Mouse (Mus musculus) embryonic facial prominence, embryonic 13.5 days (tissue): ENCODE measurements around the gene Rasa4. TPM values are rescaled to one million over a fixed set of nuclear protein-coding genes. Genes with fewer than 3 reads are reported as not detected.
"Not testable (repeated sequence)": the region's sequence is repeated elsewhere in the genome, so short reads cannot be mapped to it uniquely, and the experiment has no call there.

ENCODE experiments used
- ATAC-seq: fragments of 200-750 bp; cut with Nextera tagmentation; 2 replicates; pipeline ENCODE4 v1.8.0; 2017; ENCODE audit warnings: low read depth; ENCODE audit not compliant: insufficient number of reproducible peaks, insufficient read depth, low FRiP score, low TSS enrichment
- H3K27ac ChIP-seq: fragments of 300-500 bp; sonication (generic); 2 replicates; pipeline ENCODE4 v1.5.1; 2015; ENCODE audit warnings: moderate library complexity, mild to moderate bottlenecking, inconsistent platforms
- H3K27me3 ChIP-seq: fragments of 300-500 bp; sonication (generic); 2 replicates; pipeline ENCODE4 v1.6.1; 2015; ENCODE audit warnings: mild to moderate bottlenecking, inconsistent platforms
- H3K36me3 ChIP-seq: fragments of 300-500 bp; sonication (generic); 2 replicates; pipeline ENCODE4 v1.6.1; 2015; ENCODE audit warnings: mild to moderate bottlenecking, inconsistent platforms
- H3K4me1 ChIP-seq: fragments of 300-500 bp; sonication (generic); 2 replicates; pipeline ENCODE4 v1.6.1; 2015; ENCODE audit warnings: inconsistent platforms
- H3K4me2 ChIP-seq: fragments of 300-500 bp; sonication (generic); 2 replicates; pipeline ENCODE4 v1.6.1; 2015; ENCODE audit warnings: moderate library complexity, mild to moderate bottlenecking, inconsistent platforms
- H3K4me3 ChIP-seq: fragments of 300-500 bp; sonication (generic); 2 replicates; pipeline ENCODE4 v1.5.1; 2015; ENCODE audit warnings: mild to moderate bottlenecking, inconsistent platforms
- H3K9ac ChIP-seq: fragments of 300-500 bp; sonication (generic); 2 replicates; pipeline ENCODE4 v1.6.1; 2015; ENCODE audit warnings: mild to moderate bottlenecking, inconsistent platforms
- H3K9me3 ChIP-seq: fragments of 300-500 bp; sonication (generic); 2 replicates; pipeline ENCODE4 v1.6.1; 2016; ENCODE audit warnings: inconsistent platforms
- WGBS: fragments of 180-500 bp; shearing (Covaris S2); methylation state at CpG from one replicate; pipeline ENCODE4 v1.1.7; 2015; ENCODE audit warnings: mixed read lengths; 5-methylcytosine and 5-hydroxymethylcytosine counted together
- polyA plus RNA-seq: library from polyadenylated mRNA; unstranded; fragments of >200 nt; fragmentation: Nextera tagmentation; extraction: Ambion mirVana; gene quantifications from 2 replicates; pipeline ENCODE4 v1.2.1, GENCODE M21; 2015

The Rasa4 gene
- polyA plus RNA-seq, 1 experiment from 2014 or later: 10.8 TPM

DNA sequence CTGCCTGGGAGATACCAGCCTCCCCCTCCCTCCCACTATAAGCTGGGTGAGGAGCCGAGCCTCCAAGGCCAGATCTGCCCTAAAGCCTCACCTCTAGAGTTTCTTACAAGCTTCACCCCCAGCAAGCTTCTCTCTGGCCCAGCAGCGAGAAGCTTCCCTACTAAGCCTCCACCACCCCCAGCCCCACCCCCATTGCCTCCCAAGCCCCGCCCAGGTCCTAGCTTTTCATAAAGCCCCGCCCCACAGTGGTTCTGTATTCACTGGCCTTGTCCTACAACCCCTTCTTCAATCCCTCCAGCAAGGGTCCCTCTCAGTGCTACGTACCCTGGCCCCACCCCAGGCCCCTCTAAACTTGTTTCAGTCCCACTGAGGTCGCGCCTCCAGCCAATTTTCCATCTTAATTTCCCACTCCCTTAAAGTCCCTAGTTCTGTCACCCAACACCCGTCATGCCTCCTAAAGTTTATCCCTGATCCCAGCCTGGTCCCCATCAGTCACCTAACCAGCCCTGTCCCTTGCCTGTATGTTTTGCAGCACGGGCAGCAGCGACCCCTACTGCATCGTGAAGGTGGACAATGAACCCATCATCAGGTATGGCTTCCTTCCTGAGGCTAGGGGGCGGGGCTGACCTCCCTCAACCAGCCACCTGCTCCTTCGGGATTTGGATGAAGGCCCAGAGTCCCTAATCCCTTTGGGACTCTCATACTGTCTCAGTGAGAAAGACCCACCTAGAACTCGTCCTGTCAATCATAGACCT is 5.3 kb downstream of the Rasa4 start:
- WGBS: 11% methylated on average over 14 of the region's 14 CpGs
- no peaks in the 10 kb centered on the region for H3K9me3 ChIP-seq
- no peak overlapping the region for H3K4me3 ChIP-seq
- H3K4me2 ChIP-seq: no peak overlapping the region
- H3K36me3 ChIP-seq: no peaks in the 10 kb centered on the region
- no peak overlapping the region for H3K27ac ChIP-seq
- peaks cover 17% of the 10 kb centered on the region for H3K4me1 ChIP-seq
- no peak for ATAC-seq
- H3K27me3 ChIP-seq: peaks cover 27% of the 10 kb centered on the region
- H3K9ac ChIP-seq: no peak overlapping the region

- 65% methylated on average over 5 of the region's 5 CpGs for WGBS
- Histone ChIP-seq H3K9me3 (no peaks in the 10 kb centered on the region), H3K27me3 (0 out of 2 replicates have a peak, but pooled peaks cover 4% of the 10 kb centered on the region), H3K4me3 (no peak overlapping the region), H3K27ac (no peak overlapping the region), H3K36me3 (no peaks in the 10 kb centered on the region), H3K4me1 (no peaks in the 10 kb centered on the region), H3K4me2 (no peak overlapping the region), H3K9ac (no peak overlapping the region)
- ATAC-seq: no peak
Measured at GRCm38 (mm10) chr5:136091927-136092326, 8.2 kb downstream of the Rasa4 start.

DNA sequence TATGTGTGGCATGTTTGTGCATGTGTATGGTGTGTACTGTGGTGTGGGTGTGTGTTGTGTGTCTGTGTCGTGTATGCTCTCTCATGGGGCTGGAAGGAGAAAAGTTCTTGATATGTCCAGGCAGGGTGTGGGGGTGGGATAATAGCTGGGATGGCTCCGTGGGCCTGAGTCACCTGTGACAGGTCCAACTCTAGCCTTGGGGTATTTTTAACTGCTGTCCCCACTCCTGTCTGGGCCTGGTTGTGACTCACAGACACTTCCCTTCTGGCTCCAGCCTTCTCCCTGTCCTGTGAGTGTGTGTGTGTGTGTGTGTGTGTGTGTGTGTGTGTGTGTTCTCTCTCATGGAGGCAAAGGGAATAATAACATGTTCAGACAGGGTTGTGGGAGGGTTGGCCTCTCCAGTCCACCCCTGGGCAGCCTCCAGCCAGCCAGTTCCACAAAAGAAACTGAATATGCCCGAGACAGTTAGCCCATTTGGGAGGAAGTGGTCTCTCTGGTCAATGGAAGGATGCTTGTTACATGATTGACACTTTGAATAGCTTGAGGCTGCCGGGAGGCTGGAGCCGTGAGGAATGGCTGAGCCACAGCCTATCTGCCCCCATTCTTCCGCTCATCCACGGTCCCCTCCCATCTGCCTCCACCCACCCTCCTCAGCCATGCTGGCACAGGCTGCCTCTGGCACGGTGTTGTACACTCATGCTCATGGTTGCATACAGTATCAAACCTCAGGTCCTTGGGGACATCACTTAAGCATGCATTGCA is 10.7 kb downstream of the Rasa4 start:
- Histone ChIP-seq H3K9me3 (no peaks in the 10 kb centered on the region), H3K27me3 (peaks cover 3% of the 10 kb centered on the region; the same call in 1 of the 2 replicates), H3K4me3 (no peak overlapping the region), H3K36me3 (no peaks in the 10 kb centered on the region), H3K27ac (no peak overlapping the region), H3K4me1 (no peaks in the 10 kb centered on the region), H3K4me2 (no peak overlapping the region), H3K9ac (no peak overlapping the region)
- WGBS: 44% methylated on average over 8 of the region's 8 CpGs
- ATAC-seq: no peak

GRCm38 (mm10) chr5:136095089-136095488 is 11.4 kb downstream of the Rasa4 start:
- no peak overlapping the region for H3K27ac ChIP-seq
- no peak overlapping the region for H3K4me2 ChIP-seq
- no peaks in the 10 kb centered on the region for H3K9me3 ChIP-seq
- H3K4me3 ChIP-seq: no peak overlapping the region
- H3K36me3 ChIP-seq: no peaks in the 10 kb centered on the region
- no peak for ATAC-seq
- H3K9ac ChIP-seq: no peak overlapping the region
- H3K4me1 ChIP-seq: no peaks in the 10 kb centered on the region
- WGBS: 67% methylated on average over 7 of the region's 7 CpGs
- H3K27me3 ChIP-seq: no peaks in the 10 kb centered on the region; the same call in 1 of the 2 replicates

- Histone ChIP-seq H3K4me1 (peaks cover 9% of the 10 kb centered on the region), H3K27ac (no peak overlapping the region), H3K9me3 (no peaks in the 10 kb centered on the region), H3K36me3 (no peaks in the 10 kb centered on the region; the same call in 1 of the 2 replicates), H3K9ac (no peak overlapping the region), H3K4me2 (no peak overlapping the region), H3K4me3 (no peak overlapping the region), H3K27me3 (peaks cover 27% of the 10 kb centered on the region)
- WGBS: 86% methylated on average over 10 of the region's 10 CpGs
- ATAC-seq: no peak
Measured at GRCm38 (mm10) chr5:136098536-136098935, 14.8 kb downstream of the Rasa4 start.

- peaks cover 31% of the 10 kb centered on the region for H3K27me3 ChIP-seq
- H3K4me2 ChIP-seq: peak overlapping the region; percentile 67
- H3K36me3 ChIP-seq: peaks cover 5% of the 10 kb centered on the region; the same call in 1 of the 2 replicates
- ATAC-seq: no peak
- H3K4me1 ChIP-seq: peaks cover 9% of the 10 kb centered on the region
- H3K9ac ChIP-seq: peak overlapping the region; percentile 67
- 7% methylated on average over 41 of the region's 41 CpGs for WGBS
- no peak overlapping the region for H3K27ac ChIP-seq
- H3K9me3 ChIP-seq: no peaks in the 10 kb centered on the region
- H3K4me3 ChIP-seq: peak overlapping the region; percentile 35
Measured at GRCm38 (mm10) chr5:136102099-136102820, 18.5 kb downstream of the Rasa4 start.

GRCm38 (mm10) chr5:136104511-136104910 is 20.8 kb downstream of the Rasa4 start:
- 89% methylated on average over 5 of the region's 5 CpGs for WGBS

GRCm38 (mm10) chr5:136108486-136108885 is 24.8 kb downstream of the Rasa4 start:
- WGBS: 44% methylated on average over 2 of the region's 2 CpGs
- H3K36me3 ChIP-seq: peaks cover 5% of the 10 kb centered on the region; the same call in 1 of the 2 replicates
- no peak for ATAC-seq
- H3K9me3 ChIP-seq: no peaks in the 10 kb centered on the region
- H3K4me2 ChIP-seq: no peak overlapping the region
- no peaks in the 10 kb centered on the region for H3K4me1 ChIP-seq
- H3K9ac ChIP-seq: no peak overlapping the region
- peaks cover 4% of the 10 kb centered on the region; the same call in 1 of the 2 replicates for H3K27me3 ChIP-seq
- no peak overlapping the region for H3K27ac ChIP-seq
- H3K4me3 ChIP-seq: no peak overlapping the region

More at GRCm38 (mm10) chr5:136104511-136104910, 20.8 kb downstream of the Rasa4 start:
- Histone ChIP-seq H3K27ac (no peak overlapping the region), H3K9ac (no peak overlapping the region), H3K4me3 (no peak overlapping the region), H3K9me3 (no peaks in the 10 kb centered on the region), H3K4me1 (peaks cover 9% of the 10 kb centered on the region), H3K36me3 (peaks cover 5% of the 10 kb centered on the region; the same call in 1 of the 2 replicates), H3K27me3 (peaks cover 31% of the 10 kb centered on the region), H3K4me2 (no peak overlapping the region)
- ATAC-seq: no peak

- no peak for ATAC-seq
- 71% methylated on average over 3 of the region's 3 CpGs for WGBS
- Histone ChIP-seq H3K27ac (no peak overlapping the region), H3K27me3 (no peaks in the 10 kb centered on the region), H3K9ac (no peak overlapping the region), H3K36me3 (peaks cover 5% of the 10 kb centered on the region; the same call in 1 of the 2 replicates), H3K4me3 (no peak overlapping the region), H3K9me3 (no peaks in the 10 kb centered on the region), H3K4me1 (no peaks in the 10 kb centered on the region), H3K4me2 (no peak overlapping the region)
Measured at GRCm38 (mm10) chr5:136109042-136109441, 25.3 kb downstream of the Rasa4 start.

- not testable (repeated sequence) for H3K27me3 ChIP-seq, H3K9ac ChIP-seq, ATAC-seq, H3K36me3 ChIP-seq, H3K4me3 ChIP-seq, H3K9me3 ChIP-seq, H3K4me2 ChIP-seq, H3K27ac ChIP-seq
- 44% methylated on average over 4 of the region's 4 CpGs for WGBS
- H3K4me1 ChIP-seq: peaks cover 21% of the 10 kb centered on the region
Measured at GRCm38 (mm10) chr5:136113546-136113945, 29.8 kb downstream of the Rasa4 start.
